Mouse (Mus musculus) ES-E14 (cell line): ENCODE results near the gene Prok1.

Experiments
- CHD2 ChIP-seq: IDR thresholded peaks from 2 replicates; pipeline ENCODE4 v1.6.1; 2014; ENCODE audit warnings: mild to moderate bottlenecking, low read depth, low read length, inconsistent platforms
- HCFC1 ChIP-seq: IDR thresholded peaks from 2 replicates; pipeline ENCODE4 v1.6.1; 2012; ENCODE audit warnings: low read length, inconsistent platforms, borderline replicate concordance; ENCODE audit not compliant: insufficient read depth
- ZC3H11A ChIP-seq: IDR thresholded peaks from 2 replicates; pipeline ENCODE4 v1.6.1; 2012; ENCODE audit warnings: low read depth, mild to moderate bottlenecking, inconsistent platforms, low read length, borderline replicate concordance
- ZNF384 ChIP-seq: IDR thresholded peaks from 2 replicates; pipeline ENCODE4 v1.6.1; 2012; ENCODE audit warnings: low read depth, low read length, inconsistent platforms

- no peak for TF ChIP-seq CHD2
- TF ChIP-seq HCFC1 = no peak
- no peak for TF ChIP-seq ZC3H11A
- no peak for TF ChIP-seq ZNF384
These were observed 9.5 kb upstream of the Prok1 start for GRCm38 (mm10) chr3:107249042-107249441.
